Mouse (Mus musculus) embryonic facial prominence, embryonic 10.5 days (tissue): Measurements from ENCODE around the gene Emc9. TPM values are rescaled to one million over a fixed set of nuclear protein-coding genes. Genes with fewer than 3 reads are reported as not detected.
A peak's percentile ranks its signal among the peaks of the same experiment; 100 is the strongest.

Source experiments
- DNase-seq: peaks from one replicate; pipeline ENCODE4 v3.0.0-alpha.2; 2017; ENCODE audit warnings: low spot score
- H3K27ac ChIP-seq: fragments of 300-500 bp; sonication (generic); replicated peaks from 2 replicates; pipeline ENCODE4 v1.5.1; 2016; ENCODE audit warnings: mild to moderate bottlenecking
- H3K27me3 ChIP-seq: fragments of 300-500 bp; sonication (generic); replicated peaks from 2 replicates; pipeline ENCODE4 v1.6.1; 2016; ENCODE audit warnings: low read depth, mild to moderate bottlenecking; ENCODE audit not compliant: poor library complexity, severe bottlenecking
- H3K36me3 ChIP-seq: fragments of 300-500 bp; sonication (generic); replicated peaks from 2 replicates; pipeline ENCODE4 v1.6.1; 2016; ENCODE audit warnings: mild to moderate bottlenecking, moderate library complexity
- H3K4me1 ChIP-seq: fragments of 300-500 bp; sonication (generic); 2 replicates; pipeline ENCODE4 v1.6.1; 2016
- H3K4me3 ChIP-seq: fragments of 300-500 bp; sonication (generic); 2 replicates; pipeline ENCODE4 v1.5.1; 2016; ENCODE audit warnings: mild to moderate bottlenecking, moderate library complexity
- H3K9me3 ChIP-seq: fragments of 300-500 bp; sonication (generic); 2 replicates; pipeline ENCODE4 v1.6.1; 2016; ENCODE audit warnings: mild to moderate bottlenecking
- WGBS: fragments of 180-500 bp; shearing (Covaris S2); methylation state at CpG from one replicate; pipeline ENCODE4 v1.1.7; 2016; 5-methylcytosine and 5-hydroxymethylcytosine counted together
- polyA plus RNA-seq: library from polyadenylated mRNA; unstranded; fragments of >200 nt; fragmentation: Nextera tagmentation; extraction: Ambion mirVana; gene quantifications from 2 replicates; pipeline ENCODE4 v1.2.1, GENCODE M21; 2016

Emc9 gene
- polyA plus RNA-seq, 1 experiment from 2014 or later: 6.6 TPM

GRCm38 (mm10) chr14:55570588-55570987 lies 14.5 kb downstream of the Emc9 start:
- no peak overlapping the region for H3K4me3 ChIP-seq
- H3K27me3 ChIP-seq: no peaks in the 10 kb centered on the region
- H3K27ac ChIP-seq: no peak overlapping the region
- peaks cover 51% of the 10 kb centered on the region for H3K36me3 ChIP-seq
- H3K4me1 ChIP-seq: peaks cover 4% of the 10 kb centered on the region
- DNase-seq: no peak
- 89% methylated on average over 2 of the region's 2 CpGs for WGBS
- H3K9me3 ChIP-seq: no peaks in the 10 kb centered on the region

- DNase-seq: no peak
- Histone ChIP-seq H3K27ac (no peak overlapping the region), H3K4me1 (no peaks in the 10 kb centered on the region), H3K36me3 (peaks cover 77% of the 10 kb centered on the region), H3K4me3 (no peak overlapping the region), H3K27me3 (no peaks in the 10 kb centered on the region), H3K9me3 (no peaks in the 10 kb centered on the region)
- WGBS: 87% methylated on average over 3 of the region's 3 CpGs
Measured at GRCm38 (mm10) chr14:55567496-55567895, 17.6 kb downstream of the Emc9 start.

DNA sequence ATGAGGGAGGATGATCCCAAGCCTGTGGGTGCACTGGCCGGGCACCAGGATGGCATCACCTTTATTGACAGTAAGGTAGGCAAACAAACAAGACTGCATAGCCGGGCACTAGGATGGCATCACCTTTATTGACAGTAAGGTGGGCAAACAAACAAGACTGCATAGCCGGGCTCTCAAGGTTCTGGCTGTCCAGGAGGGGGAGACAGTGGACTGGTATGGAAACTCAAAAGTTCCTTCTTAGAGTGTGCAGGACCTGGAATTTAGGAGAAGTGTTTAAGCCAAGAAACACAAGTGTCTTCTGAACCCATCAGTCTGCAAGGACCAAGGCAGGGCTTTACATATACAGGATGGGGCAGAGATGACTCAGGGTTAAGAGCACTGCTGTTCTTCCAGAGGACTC lies 19.4 kb downstream of the Emc9 start:
- DNase-seq: no peak
- 79% methylated on average over 3 of the region's 3 CpGs for WGBS
- Histone ChIP-seq H3K9me3 (no peaks in the 10 kb centered on the region), H3K27me3 (no peaks in the 10 kb centered on the region), H3K36me3 (peaks cover 75% of the 10 kb centered on the region), H3K4me3 (no peak overlapping the region), H3K27ac (no peak overlapping the region), H3K4me1 (peaks cover 16% of the 10 kb centered on the region)

DNA sequence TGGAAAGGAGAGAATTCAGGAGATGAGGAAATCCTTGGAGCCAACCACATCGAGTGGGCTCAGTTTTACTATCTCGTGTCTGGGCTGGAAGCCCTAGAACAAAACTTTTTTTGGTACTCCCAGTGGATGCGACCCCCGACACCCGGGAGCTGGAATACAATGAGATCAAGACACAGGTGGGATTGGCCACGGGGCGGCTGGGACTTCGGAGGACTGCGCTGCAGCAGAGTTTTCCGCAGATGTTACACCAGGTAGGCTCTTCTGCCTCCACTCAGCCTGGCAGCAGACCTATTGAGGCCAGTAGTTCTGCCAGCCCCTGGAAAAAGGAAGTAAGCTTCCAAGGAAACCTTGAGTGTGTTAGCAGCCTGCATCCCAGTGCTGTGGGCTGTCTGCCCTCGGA lies 21.9 kb downstream of the Emc9 start:
- Histone ChIP-seq H3K36me3 (peaks cover 53% of the 10 kb centered on the region), H3K4me3 (no peak overlapping the region), H3K27me3 (no peaks in the 10 kb centered on the region), H3K4me1 (peaks cover 22% of the 10 kb centered on the region), H3K27ac (no peak overlapping the region), H3K9me3 (no peaks in the 10 kb centered on the region)
- no peak for DNase-seq
- WGBS: 89% methylated on average over 11 of the region's 11 CpGs

- peak overlapping the region; percentile 79 for H3K4me3 ChIP-seq
- 81% methylated on average over 10 of the region's 10 CpGs for WGBS
Measured at GRCm38 (mm10) chr14:55561860-55562259, 23.2 kb downstream of the Emc9 start.

DNA sequence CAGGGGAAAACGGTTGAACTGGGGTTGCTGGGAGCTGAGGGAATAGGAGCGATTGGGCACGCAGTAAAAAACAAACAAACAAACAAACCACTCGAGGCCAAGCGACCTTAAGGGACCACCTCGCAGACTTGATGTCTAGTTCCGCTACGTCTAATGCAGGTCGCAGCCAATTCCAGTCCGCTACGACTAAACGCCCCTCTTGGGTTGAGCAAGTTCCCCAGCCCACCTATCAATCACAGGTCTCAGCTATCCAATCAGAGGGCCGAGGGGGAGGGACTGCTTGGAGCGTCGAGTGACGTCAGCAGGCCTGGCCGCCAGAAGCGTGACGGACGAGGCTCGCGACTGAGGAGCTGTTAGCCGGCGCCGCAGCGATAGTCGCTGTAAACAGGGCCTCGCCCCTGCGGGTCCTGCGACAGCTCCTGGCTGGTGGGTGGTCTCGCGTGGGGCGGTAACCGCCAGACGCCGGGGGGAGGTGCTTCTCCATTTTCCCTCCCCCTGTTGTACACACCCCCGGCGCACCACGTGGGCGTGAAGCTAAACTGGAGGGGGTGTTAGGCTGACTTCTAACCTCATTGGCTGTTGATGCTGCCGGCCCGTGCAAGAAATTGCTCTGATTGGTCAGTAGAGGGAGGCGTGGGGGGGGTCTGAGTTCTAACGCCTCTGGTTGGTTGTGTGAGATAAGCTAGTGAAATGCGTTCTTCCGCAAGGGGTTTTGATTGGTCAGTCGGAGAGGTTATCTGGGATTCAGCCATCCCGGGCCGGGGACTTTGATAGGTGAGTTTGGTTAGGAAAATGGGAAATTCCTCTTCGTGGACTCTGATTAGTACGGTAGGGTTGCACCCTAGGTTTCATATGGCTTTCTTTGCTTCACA lies 24.7 kb downstream of the Emc9 start, which contains the start of gene A730061H03Rik:
A730061H03Rik (minus strand) TSS at position 205 of the 872 bp plus-strand sequence.
- DNase-seq: peak; percentile 98
- Histone ChIP-seq H3K36me3 (peaks cover 25% of the 10 kb centered on the region), H3K9me3 (no peaks in the 10 kb centered on the region), H3K4me1 (peaks cover 26% of the 10 kb centered on the region), H3K27me3 (no peaks in the 10 kb centered on the region), H3K4me3 (peak within 1 kb of the TSS; percentile 79), H3K27ac (peak within 1 kb of the TSS; percentile 95)
- WGBS: under 1% methylated on average over 51 of the region's 51 CpGs

More at GRCm38 (mm10) chr14:55561860-55562259, 23.2 kb downstream of the Emc9 start:
- H3K9me3 ChIP-seq: no peaks in the 10 kb centered on the region
- no peak for DNase-seq
- no peak overlapping the region for H3K27ac ChIP-seq
- H3K36me3 ChIP-seq: peaks cover 39% of the 10 kb centered on the region
- peaks cover 25% of the 10 kb centered on the region for H3K4me1 ChIP-seq
- no peaks in the 10 kb centered on the region for H3K27me3 ChIP-seq

DNA sequence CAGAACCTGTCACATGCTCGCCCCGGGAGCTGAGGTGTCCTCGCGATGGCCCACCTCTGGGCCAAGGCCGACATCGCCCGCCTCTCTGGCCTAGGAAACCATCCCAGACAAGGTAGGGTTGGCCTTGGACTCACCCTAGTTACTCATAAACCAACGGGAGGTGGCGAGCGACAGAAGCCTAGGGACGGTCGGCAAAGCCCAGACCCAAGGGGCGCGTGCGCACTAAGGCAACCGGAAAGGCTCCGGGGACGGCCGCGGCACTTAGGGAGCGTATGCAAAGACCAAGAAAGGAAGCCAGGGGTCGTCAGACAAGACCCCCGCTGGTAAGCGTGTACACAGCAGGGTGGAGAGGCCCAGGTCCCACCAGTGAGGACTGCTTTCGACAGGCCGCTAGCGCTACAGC lies 25.3 kb downstream of the Emc9 start, which contains the start of gene Dcaf11:
Dcaf11 (plus strand) TSS at position 208 of the 403 bp plus-strand sequence.
- under 1% methylated on average over 27 of the region's 27 CpGs for WGBS
- H3K27me3 ChIP-seq: no peaks in the 10 kb centered on the region
- peak within 1 kb of the TSS; percentile 79 for H3K4me3 ChIP-seq
- H3K36me3 ChIP-seq: peaks cover 18% of the 10 kb centered on the region
- H3K4me1 ChIP-seq: peaks cover 26% of the 10 kb centered on the region
- peak within 1 kb of the TSS; percentile 95 for H3K27ac ChIP-seq
- peak; percentile 95 for DNase-seq
- no peaks in the 10 kb centered on the region for H3K9me3 ChIP-seq

GRCm38 (mm10) chr14:55558740-55559448 lies 26.2 kb downstream of the Emc9 start:
- 57% methylated on average over 6 of the region's 6 CpGs for WGBS

DNA sequence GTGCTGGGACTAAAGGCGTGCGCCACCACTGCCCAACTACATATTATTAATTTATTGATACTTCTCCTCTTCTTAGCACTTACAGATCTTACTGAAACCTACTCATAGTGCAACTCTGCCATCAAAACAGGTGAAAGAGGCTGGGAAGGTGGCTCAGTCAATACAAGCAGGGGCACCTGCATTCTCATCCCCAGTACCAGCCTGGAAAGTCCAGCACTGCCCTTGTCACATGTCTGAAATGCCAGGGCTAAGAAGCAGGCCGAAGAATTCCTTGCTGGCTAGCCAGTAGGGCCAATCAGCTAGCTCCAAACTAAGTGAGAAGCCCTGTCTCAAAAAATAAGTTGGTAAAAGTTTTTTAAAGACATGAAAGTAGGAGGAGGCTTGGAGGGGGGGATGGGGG lies 27.5 kb downstream of the Emc9 start:
- Histone ChIP-seq H3K4me3 (no peak overlapping the region), H3K27ac (no peak overlapping the region), H3K4me1 (peaks cover 26% of the 10 kb centered on the region), H3K9me3 (no peaks in the 10 kb centered on the region), H3K36me3 (no peaks in the 10 kb centered on the region), H3K27me3 (no peaks in the 10 kb centered on the region)
- DNase-seq: no peak
- 87% methylated on average over 3 of the region's 3 CpGs for WGBS

More at GRCm38 (mm10) chr14:55558740-55559448, 26.2 kb downstream of the Emc9 start:
- no peak for DNase-seq
- Histone ChIP-seq H3K27me3 (no peaks in the 10 kb centered on the region), H3K36me3 (peaks cover 9% of the 10 kb centered on the region), H3K4me3 (peak overlapping the region; percentile 79), H3K9me3 (no peaks in the 10 kb centered on the region), H3K4me1 (peaks cover 26% of the 10 kb centered on the region), H3K27ac (peak overlapping the region; percentile 95; the same call in 1 of the 2 replicates)

DNA sequence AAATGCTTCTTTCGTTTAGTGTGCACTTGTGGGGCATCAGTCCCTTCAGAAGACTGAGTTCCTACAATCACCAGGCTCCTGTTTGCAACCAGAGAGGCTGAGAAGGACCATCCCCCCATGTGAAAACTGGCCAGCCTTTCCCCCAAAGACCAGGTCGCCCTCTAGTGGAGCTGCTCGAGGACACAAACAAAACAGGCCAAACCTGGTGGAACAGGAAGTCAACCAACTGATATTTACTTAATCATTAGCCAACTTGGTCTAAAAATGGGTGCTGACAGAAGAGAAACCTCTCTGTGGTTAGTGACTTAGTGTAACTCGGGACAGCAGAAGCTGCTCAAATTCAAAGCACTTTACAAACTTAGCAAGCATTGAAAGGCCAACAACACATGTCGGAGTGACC lies 28.1 kb downstream of the Emc9 start:
- Histone ChIP-seq H3K9me3 (no peaks in the 10 kb centered on the region), H3K36me3 (no peaks in the 10 kb centered on the region), H3K4me3 (no peak overlapping the region), H3K27me3 (no peaks in the 10 kb centered on the region), H3K4me1 (peaks cover 21% of the 10 kb centered on the region), H3K27ac (no peak overlapping the region)
- peak; percentile 77 for DNase-seq
- WGBS: 29% methylated on average over 5 of the region's 5 CpGs

DNA sequence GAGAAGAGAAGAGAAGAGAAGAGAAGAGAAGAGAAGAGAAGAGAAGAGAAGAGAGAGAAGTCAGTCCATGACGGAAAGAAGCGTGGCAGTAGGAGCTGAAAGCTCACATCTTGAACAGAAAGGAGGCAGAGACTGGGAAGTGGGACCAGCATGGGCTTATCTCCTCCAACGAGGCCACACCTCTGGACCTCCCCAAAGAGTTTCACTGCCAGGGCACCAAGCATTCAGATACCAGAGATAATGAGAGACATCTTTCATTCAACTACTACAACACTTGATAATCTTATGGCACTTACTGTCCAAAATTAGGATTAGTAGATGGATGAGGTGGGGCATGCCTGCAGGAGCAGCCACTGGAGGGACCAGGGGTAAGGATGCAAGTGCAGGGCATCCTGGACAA lies 29.3 kb downstream of the Emc9 start:
- Histone ChIP-seq H3K4me1 (peaks cover 10% of the 10 kb centered on the region), H3K36me3 (no peaks in the 10 kb centered on the region), H3K27ac (no peak overlapping the region), H3K9me3 (no peaks in the 10 kb centered on the region), H3K27me3 (no peaks in the 10 kb centered on the region), H3K4me3 (no peak overlapping the region)
- DNase-seq: no peak
- WGBS: 81% methylated on average over 3 of the region's 3 CpGs

DNA sequence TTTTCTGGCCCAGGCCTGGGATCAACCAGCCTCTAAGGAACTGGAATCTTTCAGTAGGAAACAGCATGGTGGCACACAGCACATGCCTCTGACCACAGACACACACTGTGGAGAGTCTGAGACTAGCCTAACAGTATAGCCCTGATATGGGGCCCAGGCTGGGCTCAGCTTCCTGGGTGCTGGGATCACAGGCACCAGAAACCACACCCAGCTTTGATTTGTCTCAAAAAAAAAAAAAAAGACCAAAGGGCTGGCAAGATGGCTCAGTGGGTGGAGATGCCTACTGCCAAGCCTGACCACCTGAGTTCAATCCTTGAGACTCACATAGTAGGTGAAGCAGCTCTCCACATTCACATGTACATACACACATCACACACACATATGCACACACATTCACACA lies 30.5 kb downstream of the Emc9 start:
- no peak overlapping the region for H3K4me3 ChIP-seq
- no peaks in the 10 kb centered on the region for H3K9me3 ChIP-seq
- H3K27me3 ChIP-seq: no peaks in the 10 kb centered on the region
- DNase-seq: no peak
- peaks cover 10% of the 10 kb centered on the region for H3K4me1 ChIP-seq
- no peaks in the 10 kb centered on the region; the same call in 1 of the 2 replicates for H3K36me3 ChIP-seq
- H3K27ac ChIP-seq: no peak overlapping the region
